Mouse (Mus musculus) forebrain, embryonic 16.5 days (tissue): ENCODE data around the gene Pald1. TPM values are rescaled to one million over a fixed set of nuclear protein-coding genes. Genes with fewer than 3 reads are reported as not detected.
A peak's percentile ranks its signal among the peaks of the same experiment; 100 is the strongest.

Source experiments
- ATAC-seq: fragments of 200-750 bp; cut with Nextera tagmentation; 2 replicates; pipeline ENCODE4 v1.8.0; 2017; ENCODE audit warnings: mild to moderate bottlenecking, moderate library complexity
- H3K27ac ChIP-seq: fragments of 300-500 bp; sonication (generic); 2 replicates; pipeline ENCODE4 v1.5.1; 2014; ENCODE audit warnings: low read length, control low read depth
- H3K27me3 ChIP-seq: fragments of 300-500 bp; sonication (generic); replicated peaks from 2 replicates; pipeline ENCODE4 v1.6.1; 2014; ENCODE audit warnings: low read length; ENCODE audit not compliant: control insufficient read depth, insufficient read depth
- H3K36me3 ChIP-seq: fragments of 300-500 bp; sonication (generic); 2 replicates; pipeline ENCODE4 v1.6.1; 2014; ENCODE audit not compliant: control insufficient read depth, insufficient read depth
- H3K4me1 ChIP-seq: fragments of 300-500 bp; sonication (generic); replicated peaks from 2 replicates; pipeline ENCODE4 v1.6.1; 2014; ENCODE audit warnings: low read length; ENCODE audit not compliant: control insufficient read depth, insufficient read depth
- H3K4me2 ChIP-seq: fragments of 300-500 bp; sonication (generic); 2 replicates; pipeline ENCODE4 v1.6.1; 2014; ENCODE audit warnings: mild to moderate bottlenecking, low read length, control low read depth
- H3K4me3 ChIP-seq: fragments of 300-500 bp; sonication (generic); replicated peaks from 2 replicates; pipeline ENCODE4 v1.5.1; 2014; ENCODE audit warnings: mild to moderate bottlenecking, low read length, control low read depth
- H3K9ac ChIP-seq: fragments of 300-500 bp; sonication (generic); replicated peaks from 2 replicates; pipeline ENCODE4 v1.6.1; 2014; ENCODE audit warnings: low read depth, low read length, control low read depth
- H3K9me3 ChIP-seq: fragments of 300-500 bp; sonication (generic); 2 replicates; pipeline ENCODE4 v1.6.1; 2016; ENCODE audit warnings: low read length; ENCODE audit not compliant: control insufficient read depth
- WGBS: fragments of 180-500 bp; shearing (Covaris S2); extraction: QIAGEN DNeasy Blood & Tissue Kit; methylation state at CpG from one replicate; pipeline ENCODE4 v1.1.7; 2014; 5-methylcytosine and 5-hydroxymethylcytosine counted together
- polyA plus RNA-seq: library from polyadenylated mRNA; unstranded; fragments of >200 nt; fragmentation: Nextera tagmentation; extraction: Ambion mirVana; gene quantifications from 2 replicates; pipeline ENCODE4 v1.2.1, GENCODE M21; 2015

The Pald1 gene
- polyA plus RNA-seq, 1 experiment from 2014 or later, result 17.1 TPM

DNA sequence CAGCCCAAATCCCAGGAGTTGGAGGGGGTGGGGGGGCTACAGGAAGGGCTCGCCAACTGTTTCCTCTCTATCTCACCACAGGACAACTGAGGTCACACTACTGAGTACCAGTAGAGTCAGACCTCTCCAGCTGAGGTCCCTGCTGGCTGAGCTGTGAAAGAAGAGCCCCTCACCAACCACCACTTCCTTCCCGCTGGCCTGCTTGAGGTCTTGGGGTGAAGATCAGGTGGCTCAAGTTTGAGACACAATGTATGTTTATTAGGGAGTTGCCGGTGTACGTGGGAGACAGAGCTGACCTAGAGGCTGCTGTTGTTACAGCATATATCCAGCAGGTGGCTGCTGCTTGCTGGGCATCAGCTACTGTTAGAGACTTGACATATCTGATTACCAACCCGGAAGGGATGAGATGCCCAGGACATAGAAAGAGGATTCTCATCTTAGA, 107.6 kb downstream of the Pald1 start:
- H3K4me3 ChIP-seq, result no peak overlapping the region
- peak; percentile 48 for ATAC-seq

DNA sequence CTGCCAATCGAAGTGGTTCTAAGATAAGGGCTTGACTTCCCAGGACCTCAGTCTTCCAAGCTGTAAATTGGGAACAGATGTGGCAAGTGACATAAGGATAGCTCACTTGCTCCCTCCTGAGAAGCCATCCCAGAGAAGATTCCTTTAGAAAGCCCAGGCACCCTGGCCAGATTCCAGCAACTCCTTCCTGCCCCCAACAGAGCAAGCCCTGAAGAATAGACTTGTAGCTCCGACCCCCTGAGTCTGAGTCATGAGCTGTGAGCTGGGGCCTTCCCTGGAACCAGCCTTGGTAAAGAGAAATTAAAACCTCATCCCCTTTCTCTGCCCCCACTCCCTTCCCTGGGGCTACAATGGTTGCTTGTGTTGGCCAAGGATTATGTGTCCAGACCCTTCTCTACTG, 108.8 kb downstream of the Pald1 start:
- peaks cover 8% of the 10 kb centered on the region; the same call in 1 of the 2 replicates for H3K4me1 ChIP-seq
- no peaks in the 10 kb centered on the region for H3K9me3 ChIP-seq
- no peak for ATAC-seq
- no peak overlapping the region for H3K9ac ChIP-seq
- peaks cover 14% of the 10 kb centered on the region; the same call in 1 of the 2 replicates for H3K27me3 ChIP-seq
- H3K4me3 ChIP-seq, result no peak overlapping the region
- 64% methylated on average over 2 of the region's 2 CpGs for WGBS
- H3K27ac ChIP-seq, result no peak overlapping the region
- H3K36me3 ChIP-seq, result no peaks in the 10 kb centered on the region
- H3K4me2 ChIP-seq, result no peak overlapping the region

More for the DNA sequence above, 107.6 kb downstream of the Pald1 start:
- 4% methylated on average over 5 of the region's 5 CpGs for WGBS
- Histone ChIP-seq H3K36me3 (no peaks in the 10 kb centered on the region), H3K9me3 (no peaks in the 10 kb centered on the region), H3K4me1 (peaks cover 8% of the 10 kb centered on the region; the same call in 1 of the 2 replicates), H3K9ac (no peak overlapping the region), H3K27me3 (peaks cover 14% of the 10 kb centered on the region; the same call in 1 of the 2 replicates), H3K27ac (no peak overlapping the region), H3K4me2 (no peak overlapping the region)

DNA sequence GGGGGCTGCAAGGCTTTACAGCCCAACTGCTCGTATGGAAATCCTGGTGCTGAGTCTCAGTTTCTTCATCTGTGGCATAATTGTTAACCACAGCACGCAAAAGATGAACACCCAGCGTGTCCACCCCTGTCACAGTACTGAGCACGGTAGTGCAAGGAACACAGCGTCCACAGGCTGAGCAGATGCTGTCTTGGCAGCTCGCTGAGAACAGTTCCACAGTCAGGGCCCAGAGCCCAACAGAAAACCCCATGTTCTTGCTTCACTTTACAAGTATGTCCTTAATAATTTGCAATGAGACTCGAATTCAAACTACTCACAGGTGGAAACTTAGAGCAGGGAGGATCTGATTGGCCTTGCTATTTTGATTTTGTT, 109.5 kb downstream of the Pald1 start:
- ATAC-seq, result no peak
- Histone ChIP-seq H3K4me3 (peak overlapping the region; percentile 55), H3K4me1 (peaks cover 8% of the 10 kb centered on the region; the same call in 1 of the 2 replicates), H3K9ac (no peak overlapping the region; the same call in 1 of the 2 replicates), H3K36me3 (no peaks in the 10 kb centered on the region), H3K27me3 (peaks cover 14% of the 10 kb centered on the region; the same call in 1 of the 2 replicates), H3K27ac (no peak overlapping the region), H3K9me3 (no peaks in the 10 kb centered on the region), H3K4me2 (peak overlapping the region; percentile 76)
- 35% methylated on average over 7 of the region's 7 CpGs for WGBS

DNA sequence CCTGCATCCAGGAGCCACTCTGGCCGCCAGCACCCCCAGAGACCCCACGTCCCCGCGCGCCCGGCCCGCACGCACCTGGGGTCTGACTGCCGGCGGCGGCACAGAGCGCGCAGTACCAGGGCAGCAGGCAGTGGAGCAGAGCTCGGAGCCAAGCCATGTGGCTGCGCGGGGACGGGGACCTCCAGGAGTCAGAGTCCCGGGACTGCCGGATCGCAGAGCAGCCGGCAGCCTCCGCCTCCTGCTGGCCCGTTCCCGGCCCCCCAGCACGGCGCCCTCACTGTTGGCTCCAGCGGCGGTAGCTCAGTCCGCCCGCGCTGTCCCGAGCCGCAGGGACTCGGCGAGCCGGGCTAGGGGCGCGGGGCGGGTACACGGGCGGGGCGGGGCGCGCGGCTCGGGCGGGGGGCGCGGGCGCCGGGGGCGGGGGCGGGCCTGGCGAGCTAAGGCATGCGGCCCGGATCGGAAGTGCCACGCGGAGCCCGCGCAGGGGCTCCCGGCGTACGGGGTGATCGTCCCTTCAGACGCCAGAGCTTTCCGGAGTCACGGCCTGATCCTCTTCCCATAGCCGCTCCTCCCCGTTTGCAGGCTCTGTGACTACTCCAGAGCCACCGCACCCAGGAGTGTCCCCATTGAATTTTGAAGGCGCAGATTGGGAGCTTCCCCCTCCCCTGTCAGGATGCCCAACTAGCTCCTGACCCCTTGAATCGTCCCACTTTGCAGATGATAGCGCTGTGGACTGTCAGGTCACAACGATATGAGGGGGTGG, 110.1 kb downstream of the Pald1 start, which contains the start of gene Adamts14:
Gene Adamts14 (minus strand): TSS at position 358 of the 763 bp plus-strand sequence.
- H3K27ac ChIP-seq, result no peak within 1 kb of the TSS
- under 1% methylated on average over 53 of the region's 75 CpGs for WGBS
- ATAC-seq, result peak; percentile 79

DNA sequence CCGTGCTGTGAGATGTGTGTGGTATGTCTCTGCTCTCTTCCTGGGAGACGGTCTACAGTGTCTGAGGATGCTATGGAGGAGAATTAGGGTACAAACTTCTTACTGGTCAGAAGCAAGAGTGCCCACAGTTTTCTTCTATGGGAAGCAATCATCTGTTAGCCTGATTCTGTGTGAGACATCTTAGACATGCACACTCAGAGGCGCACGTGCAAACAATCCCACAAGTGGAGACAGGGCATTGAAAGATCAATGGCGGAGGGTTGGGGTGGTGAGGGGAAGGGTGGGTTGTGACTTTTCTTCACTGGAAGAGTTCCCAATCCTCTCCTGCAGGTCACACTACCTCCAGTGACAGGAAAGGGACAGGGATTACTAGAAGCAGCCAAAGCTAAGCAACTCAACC, 110.7 kb downstream of the Pald1 start:
- Histone ChIP-seq H3K36me3 (no peaks in the 10 kb centered on the region), H3K4me1 (peaks cover 8% of the 10 kb centered on the region; the same call in 1 of the 2 replicates), H3K4me2 (peak overlapping the region; percentile 76), H3K27me3 (peaks cover 14% of the 10 kb centered on the region; the same call in 1 of the 2 replicates), H3K27ac (no peak overlapping the region), H3K9ac (peak overlapping the region; percentile 60), H3K9me3 (no peaks in the 10 kb centered on the region), H3K4me3 (peak overlapping the region; percentile 55)
- ATAC-seq, result 0 out of 2 replicates have a peak, but pooled peaks have one; percentile 11
- whole genome bisulfite sequencing, result 46% methylated on average over 5 of the region's 5 CpGs

More for the DNA sequence above, 110.1 kb downstream of the Pald1 start, which contains the start of gene Adamts14:
- H3K9ac ChIP-seq, result peak within 1 kb of the TSS; percentile 60
- H3K4me2 ChIP-seq, result peak within 1 kb of the TSS; percentile 76
- peaks cover 8% of the 10 kb centered on the region; the same call in 1 of the 2 replicates for H3K4me1 ChIP-seq
- no peaks in the 10 kb centered on the region for H3K36me3 ChIP-seq
- H3K9me3 ChIP-seq, result no peaks in the 10 kb centered on the region
- peaks cover 14% of the 10 kb centered on the region; the same call in 1 of the 2 replicates for H3K27me3 ChIP-seq
- peak within 1 kb of the TSS; percentile 55 for H3K4me3 ChIP-seq

DNA sequence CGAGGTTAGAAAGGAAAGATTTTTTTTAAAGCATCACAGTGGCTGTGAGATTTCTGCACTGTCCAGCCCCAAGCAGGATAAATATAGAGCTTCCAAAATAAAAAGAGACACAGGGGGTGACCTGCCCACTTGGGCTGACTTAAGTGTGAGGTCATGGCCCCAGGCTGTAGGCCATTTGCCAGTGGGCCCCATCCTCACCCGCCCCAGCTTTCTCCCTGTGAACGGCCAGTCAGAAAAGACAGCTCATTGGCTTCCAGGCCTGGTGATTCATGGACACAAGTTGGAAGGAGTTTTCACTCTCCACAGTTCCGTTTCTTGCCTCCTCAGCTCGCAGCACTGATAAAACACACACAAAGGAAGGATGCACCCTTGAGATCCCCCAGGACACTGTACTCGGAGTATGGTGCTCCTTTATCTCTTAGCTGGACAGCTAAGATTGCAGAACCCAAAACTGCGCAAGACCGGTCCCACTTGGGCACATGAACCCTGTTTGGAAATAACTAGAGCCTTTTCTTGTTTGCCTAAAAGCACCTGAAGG, 111.2 kb downstream of the Pald1 start:
- peaks cover 14% of the 10 kb centered on the region; the same call in 1 of the 2 replicates for H3K27me3 ChIP-seq
- no peak overlapping the region for H3K4me2 ChIP-seq
- H3K9me3 ChIP-seq, result no peaks in the 10 kb centered on the region
- 59% methylated on average over 8 of the region's 8 CpGs for WGBS
- H3K36me3 ChIP-seq, result no peaks in the 10 kb centered on the region
- H3K27ac ChIP-seq, result no peak overlapping the region
- H3K9ac ChIP-seq, result no peak overlapping the region
- ATAC-seq, result no peak
- H3K4me1 ChIP-seq, result peaks cover 8% of the 10 kb centered on the region; the same call in 1 of the 2 replicates
- H3K4me3 ChIP-seq, result no peak overlapping the region

Other genes with a start within 250 kb of the Pald1 start
- gene Sgpl1, start 235.8 kb downstream of the Pald1 start, polyA plus RNA-seq, result 64.0 and 69.2 TPM in 2 replicates
- 1.3 and 1.5 TPM in 2 replicates for gene Tbata, start 211.6 kb downstream of the Pald1 start, polyA plus RNA-seq
- gene Adamts14, start 110.1 kb downstream of the Pald1 start, polyA plus RNA-seq, result 0.10 and 0.27 TPM in 2 replicates
- not detected in 2 replicates for gene Prf1, start 85.7 kb downstream of the Pald1 start, polyA plus RNA-seq
- 0.10 and 0.15 TPM in 2 replicates for gene Nodal, start 34.4 kb upstream of the Pald1 start, polyA plus RNA-seq
- 78.2 and 88.4 TPM in 2 replicates for gene Eif4ebp2, start 69.1 kb upstream of the Pald1 start, polyA plus RNA-seq
- 25.7 and 28.1 TPM in 2 replicates for gene Lrrc20, start 92.3 kb upstream of the Pald1 start, polyA plus RNA-seq
- gene Npffr1, start 212.0 kb upstream of the Pald1 start, polyA plus RNA-seq, result 0.34 and 1.1 TPM in 2 replicates